Mouse (Mus musculus): ENCODE results near the gene Gmds.

The Gmds gene

DNA sequence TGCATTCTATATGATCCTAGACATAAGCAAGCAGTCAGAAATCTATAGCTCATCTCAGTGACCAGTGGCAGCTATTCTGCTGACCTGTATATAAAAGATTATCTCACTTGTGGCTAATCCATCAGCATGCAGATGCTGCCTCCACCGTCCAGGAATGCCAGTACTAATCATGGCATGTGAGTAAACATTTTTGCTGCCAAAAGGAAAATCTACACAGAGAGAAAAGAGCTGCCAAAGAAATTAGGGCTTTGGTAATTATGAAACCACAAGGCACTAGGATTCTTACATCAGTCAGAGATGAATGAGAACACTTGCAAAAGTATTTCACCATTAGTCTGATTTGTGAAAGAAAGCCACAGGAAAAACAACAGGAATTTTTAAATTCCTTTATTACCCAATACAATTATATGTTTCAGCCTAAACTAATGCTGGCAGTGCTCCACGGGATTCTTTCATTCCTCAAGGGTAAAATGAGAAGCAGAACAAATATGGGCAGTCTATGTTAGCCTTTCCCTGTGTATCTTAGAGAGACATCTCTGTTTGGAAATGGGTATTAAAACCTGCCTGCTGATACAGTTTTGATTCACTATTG is 71.3 kb downstream of the Gmds start:
- DNase-seq (ENCODE audit: low spot score in 2 of 2): no peak

DNA sequence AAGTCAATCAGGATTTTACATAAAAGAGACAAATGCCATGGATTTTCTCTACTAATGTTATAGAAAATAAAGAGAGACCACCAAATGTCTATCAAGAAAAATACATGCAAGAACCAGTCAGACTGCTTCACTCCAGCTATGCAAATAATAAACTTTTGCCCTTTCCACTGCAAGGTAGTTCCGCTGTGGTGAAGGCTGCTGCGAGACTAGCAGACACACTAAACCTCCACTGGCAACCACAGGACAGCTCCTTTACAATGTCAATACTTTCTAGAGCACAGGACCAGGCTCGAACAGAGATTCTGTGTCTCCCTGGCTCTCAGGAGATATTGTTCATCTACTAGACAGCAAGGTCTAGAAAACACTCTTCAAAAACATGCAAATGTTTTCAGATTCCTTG is 71.8 kb downstream of the Gmds start:
- no peak for DNase-seq (ENCODE audit: low spot score in 2 of 2)

DNA sequence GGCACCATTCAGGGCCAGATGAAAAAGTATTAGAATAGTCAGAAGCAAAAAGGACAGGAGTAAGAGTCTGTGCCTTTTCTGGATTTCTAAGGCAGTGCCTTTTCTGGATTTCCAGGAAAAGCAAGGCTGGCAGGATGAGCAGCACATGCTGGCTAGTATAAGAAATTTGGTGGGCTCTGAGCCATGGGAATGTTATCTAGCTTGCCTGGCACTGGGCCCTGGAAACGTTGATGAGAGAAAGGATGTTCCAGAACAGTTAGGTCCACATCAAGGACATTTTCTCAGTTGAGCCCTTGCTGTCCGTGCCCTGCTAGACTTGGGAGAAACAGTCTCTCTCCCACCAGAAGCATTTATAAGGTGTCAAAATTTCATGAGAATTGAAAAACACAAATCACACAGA is 82.4 kb downstream of the Gmds start:
- DNase-seq (ENCODE audit: low spot score in 2 of 2): no peak

GRCm38 (mm10) chr13:32252276-32252675 is 86.3 kb downstream of the Gmds start:
- DNase-seq (ENCODE audit: low spot score in 2 of 2): no peak

GRCm38 (mm10) chr13:32242200-32242599 is 96.3 kb downstream of the Gmds start:
- no peak for DNase-seq (ENCODE audit: low spot score in 2 of 2)

GRCm38 (mm10) chr13:32236269-32236678 is 102.3 kb downstream of the Gmds start:
- no peak for DNase-seq (ENCODE audit: low spot score in 2 of 2)

GRCm38 (mm10) chr13:32235046-32235445 is 103.5 kb downstream of the Gmds start:
- no peak for DNase-seq (ENCODE audit: low spot score in 2 of 2)

DNA sequence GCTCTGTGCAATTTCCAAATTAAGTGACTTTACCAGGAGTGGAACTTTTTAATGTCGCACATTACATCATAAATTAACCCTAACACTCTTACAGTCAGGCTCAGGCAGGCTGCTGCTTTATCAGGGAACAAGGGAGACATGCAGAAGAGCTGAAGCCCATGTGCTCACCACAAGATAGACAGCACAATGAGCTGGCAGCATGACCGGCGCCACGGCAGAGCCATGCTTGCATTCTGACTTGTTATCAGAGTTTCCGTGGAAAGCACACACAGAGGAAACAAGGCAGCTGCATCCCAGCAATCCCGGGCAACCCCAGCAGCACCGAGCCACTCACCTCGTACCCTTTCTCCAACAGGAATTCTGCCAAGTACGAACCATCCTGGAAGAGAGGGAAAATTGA is 104.5 kb downstream of the Gmds start:
- DNase-seq (ENCODE audit: low spot score in 2 of 2): peak; percentile 38 to 63

- no peak for DNase-seq (ENCODE audit: low spot score in 2 of 2)
Measured at GRCm38 (mm10) chr13:32232391-32232790, 106.1 kb downstream of the Gmds start.

DNA sequence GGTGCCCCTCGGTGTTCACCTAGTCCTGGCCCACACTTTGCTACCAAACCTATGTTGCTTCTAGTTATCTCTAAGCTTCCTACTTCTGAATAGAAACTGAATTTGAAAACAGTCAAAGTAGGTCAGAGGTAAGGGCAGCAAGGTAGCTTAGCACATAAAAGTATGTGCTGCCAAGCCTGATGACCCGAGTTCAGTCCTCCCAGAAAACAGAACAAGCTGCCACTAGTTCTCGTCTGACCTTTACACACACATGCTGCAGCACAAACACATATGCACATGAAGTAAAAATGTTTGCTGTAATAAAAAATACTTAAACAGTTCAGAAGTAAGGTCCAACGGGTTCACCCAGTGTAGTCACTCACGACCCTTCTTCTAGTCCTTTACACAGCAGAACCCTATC is 106.6 kb downstream of the Gmds start:
- no peak for DNase-seq (ENCODE audit: low spot score in 2 of 2)

- DNase-seq (ENCODE audit: low spot score in 2 of 2): no peak
Measured at GRCm38 (mm10) chr13:32227874-32228562, 110.5 kb downstream of the Gmds start.

- DNase-seq (ENCODE audit: low spot score in 2 of 2): no peak
Measured at GRCm38 (mm10) chr13:32217647-32218046, 120.9 kb downstream of the Gmds start.

GRCm38 (mm10) chr13:32213702-32214452 is 124.7 kb downstream of the Gmds start:
- DNase-seq (ENCODE audit: low spot score in 2 of 2): no peak

DNA sequence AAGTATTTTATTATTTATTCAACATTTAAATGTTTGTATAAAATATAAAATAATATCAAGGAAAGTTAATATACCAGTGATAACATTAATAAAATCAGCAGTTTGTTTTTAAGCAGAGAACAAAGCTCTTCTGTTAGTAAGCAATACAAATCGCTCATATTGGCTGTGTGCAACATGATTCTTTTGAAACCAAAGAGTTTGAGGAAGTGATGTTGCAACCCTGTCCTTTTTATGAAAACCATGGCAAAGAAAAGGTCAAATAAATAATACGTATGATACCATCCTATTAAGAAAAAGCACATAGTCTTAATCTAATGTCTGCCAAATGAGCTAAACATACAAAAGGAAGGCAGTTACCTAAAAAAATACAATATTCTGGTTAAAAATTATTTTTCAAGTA is 126.4 kb downstream of the Gmds start:
- DNase-seq (ENCODE audit: low spot score in 2 of 2): no peak

- no peak for DNase-seq (ENCODE audit: low spot score in 2 of 2)
Measured at GRCm38 (mm10) chr13:32207172-32207908, 131.2 kb downstream of the Gmds start.

GRCm38 (mm10) chr13:32179906-32180305 is 158.6 kb downstream of the Gmds start:
- no peak for DNase-seq (ENCODE audit: low spot score in 2 of 2)

GRCm38 (mm10) chr13:32178682-32179081 is 159.9 kb downstream of the Gmds start:
- DNase-seq (ENCODE audit: low spot score in 2 of 2): no peak

- no peak for DNase-seq (ENCODE audit: low spot score in 2 of 2)
Measured at GRCm38 (mm10) chr13:32177852-32178453, 160.6 kb downstream of the Gmds start.

DNA sequence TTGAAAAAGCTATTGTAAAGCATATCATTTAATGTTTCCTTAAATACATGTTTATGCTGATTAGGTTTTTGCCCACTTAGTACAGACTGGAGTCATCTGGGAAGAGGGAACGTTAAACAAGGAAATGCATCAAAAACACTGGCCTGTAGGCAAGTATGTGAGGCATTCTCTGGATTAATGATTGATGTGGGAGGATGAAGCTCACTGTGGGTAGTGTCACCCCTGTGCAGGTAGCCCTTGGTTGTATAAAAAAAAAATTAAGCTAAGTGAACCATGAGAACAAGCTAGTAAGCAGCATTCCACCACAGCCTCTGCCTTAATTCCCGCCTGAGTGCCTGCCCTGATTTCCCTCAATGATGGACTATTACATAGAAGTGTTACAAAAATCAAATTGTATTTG is 163.5 kb downstream of the Gmds start:
- no peak for DNase-seq (ENCODE audit: low spot score in 2 of 2)

DNA sequence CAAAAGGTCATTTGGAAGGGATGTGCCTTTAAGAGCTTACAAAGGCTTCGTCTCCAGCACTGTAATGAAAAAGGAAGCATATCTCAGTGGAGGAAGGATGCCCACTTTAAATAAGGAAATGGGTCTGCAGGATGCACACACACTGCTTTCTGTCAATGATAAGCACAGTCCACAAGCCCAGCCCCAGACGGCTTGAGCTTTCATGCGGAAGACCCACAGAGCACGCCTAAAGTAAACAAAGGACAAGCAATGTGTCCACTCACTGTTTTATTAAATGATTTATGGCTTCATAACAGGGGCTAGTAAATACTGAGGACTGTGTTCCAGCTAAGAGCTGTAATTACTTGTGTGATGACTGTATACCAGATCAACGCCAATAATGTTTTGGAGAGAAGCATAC is 169.4 kb downstream of the Gmds start:
- no peak for DNase-seq (ENCODE audit: low spot score in 2 of 2)

DNA sequence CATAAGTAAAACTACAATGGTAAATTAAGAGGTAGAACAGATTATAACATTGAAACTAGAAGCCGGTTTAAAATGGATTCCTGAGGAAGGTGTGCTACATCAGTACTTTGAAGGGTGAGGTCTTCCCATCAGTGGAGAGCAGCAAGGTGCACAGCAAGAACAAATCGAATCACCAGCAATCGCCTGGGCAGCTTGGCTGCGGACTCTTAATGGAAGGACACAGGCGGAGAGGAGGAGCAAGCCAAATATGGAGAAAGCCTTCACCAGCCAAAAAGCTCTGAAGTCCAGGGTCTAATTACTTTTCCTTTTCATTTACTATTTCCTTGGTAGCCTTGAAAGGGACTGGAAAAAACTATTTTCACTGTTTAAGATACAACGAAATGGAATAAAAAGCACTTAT is 170.7 kb downstream of the Gmds start:
- DNase-seq (ENCODE audit: low spot score in 2 of 2): no peak

GRCm38 (mm10) chr13:32165581-32165980 is 173.0 kb downstream of the Gmds start:
- DNase-seq (ENCODE audit: low spot score in 2 of 2): no peak

All from spleen, postnatal 4 days (tissue).